Mouse (Mus musculus) kidney, adult 2 months (tissue): ENCODE data around the gene Foxp3.

Experiments
- CTCF ChIP-seq: fragments of 200-500 bp; conservative IDR thresholded peaks from 2 replicates; pipeline ENCODE4 v1.5.1; 2011; ENCODE audit warnings: low read depth, mild to moderate bottlenecking, control low read depth, low read length, moderate library complexity, mixed read lengths; ENCODE audit not compliant: insufficient read depth, insufficient read length
- POLR2A ChIP-seq: fragments of 200-500 bp; IDR thresholded peaks from one replicate; pipeline ENCODE4 v1.6.1; 2011; ENCODE audit warnings: low read depth, low read length, control low read depth

- TF ChIP-seq CTCF: no peak
- no peak for TF ChIP-seq POLR2A
Observed at GRCm38 (mm10) chrX:7640785-7641184, 67.3 kb downstream of the Foxp3 start.
